Mouse (Mus musculus) erythroblast, adult 5-6 weeks (primary cell): Measurements from ENCODE around the gene Zfp704. TPM values are rescaled to one million over a fixed set of nuclear protein-coding genes. Genes with fewer than 3 reads are reported as not detected.
A peak's percentile ranks its signal among the peaks of the same experiment; 100 is the strongest.

ENCODE experiments used
- ATAC-seq: replicated peaks from 2 replicates; pipeline ENCODE4 v1.8.0; 2016; ENCODE audit warnings: moderate number of reproducible peaks, mild to moderate bottlenecking, moderate TSS enrichment, inconsistent platforms; ENCODE audit not compliant: poor library complexity, low FRiP score, severe bottlenecking
- total RNA-seq, 2 experiments: library from RNA; stranded (forward) in 1 of 2; stranded (reverse) in 1 of 2; fragments of 150-400 nt in 1 of 2; fragments of 200-764, 138-1000 nt in 1 of 2; gene quantifications; 2 replicates each; pipeline versions ENCODE4 v1.2.3 to v1.2.4; 2015 to 2017; ENCODE audit warnings: low replicate concordance in 2 of 2

The Zfp704 gene
- total RNA-seq, 2 experiments from 2014 or later: 1.5 to 2.3 TPM

GRCm38 (mm10) chr3:9563562-9563961 lies 46.3 kb downstream of the Zfp704 start:
- no peak for ATAC-seq

GRCm38 (mm10) chr3:9562649-9563328 lies 47.1 kb downstream of the Zfp704 start:
- no peak for ATAC-seq

- ATAC-seq: no peak
Measured at GRCm38 (mm10) chr3:9557778-9558560, 51.9 kb downstream of the Zfp704 start.

GRCm38 (mm10) chr3:9556137-9556536 lies 53.7 kb downstream of the Zfp704 start:
- ATAC-seq: no peak

- ATAC-seq: peak; percentile 40; the same call in 1 of the 2 replicates
Measured at GRCm38 (mm10) chr3:9554916-9555315, 55.0 kb downstream of the Zfp704 start.

- ATAC-seq: no peak
Measured at GRCm38 (mm10) chr3:9552332-9552731, 57.6 kb downstream of the Zfp704 start.

GRCm38 (mm10) chr3:9550930-9551329 lies 59.0 kb downstream of the Zfp704 start:
- no peak for ATAC-seq

- ATAC-seq: no peak
Measured at GRCm38 (mm10) chr3:9549815-9550214, 60.1 kb downstream of the Zfp704 start.

- no peak for ATAC-seq
Measured at GRCm38 (mm10) chr3:9548188-9548587, 61.7 kb downstream of the Zfp704 start.

- no peak for ATAC-seq
Measured at GRCm38 (mm10) chr3:9546882-9547620, 62.8 kb downstream of the Zfp704 start.

- ATAC-seq: no peak
Measured at GRCm38 (mm10) chr3:9544421-9544820, 65.5 kb downstream of the Zfp704 start.

GRCm38 (mm10) chr3:9543916-9544315 lies 66.0 kb downstream of the Zfp704 start:
- ATAC-seq: no peak

GRCm38 (mm10) chr3:9543463-9543862 lies 66.4 kb downstream of the Zfp704 start:
- ATAC-seq: no peak

GRCm38 (mm10) chr3:9541561-9541960 lies 68.3 kb downstream of the Zfp704 start:
- no peak for ATAC-seq

- ATAC-seq: no peak
Measured at GRCm38 (mm10) chr3:9538510-9538909, 71.4 kb downstream of the Zfp704 start.

- ATAC-seq: no peak
Measured at GRCm38 (mm10) chr3:9537889-9538288, 72.0 kb downstream of the Zfp704 start.

GRCm38 (mm10) chr3:9530097-9530780 lies 79.6 kb downstream of the Zfp704 start:
- ATAC-seq: no peak

GRCm38 (mm10) chr3:9524429-9524828 lies 85.5 kb downstream of the Zfp704 start:
- no peak for ATAC-seq

- no peak for ATAC-seq
Measured at GRCm38 (mm10) chr3:9523081-9523932, 86.6 kb downstream of the Zfp704 start.
